Mouse (Mus musculus): ENCODE results near the gene Cep350.

DNA sequence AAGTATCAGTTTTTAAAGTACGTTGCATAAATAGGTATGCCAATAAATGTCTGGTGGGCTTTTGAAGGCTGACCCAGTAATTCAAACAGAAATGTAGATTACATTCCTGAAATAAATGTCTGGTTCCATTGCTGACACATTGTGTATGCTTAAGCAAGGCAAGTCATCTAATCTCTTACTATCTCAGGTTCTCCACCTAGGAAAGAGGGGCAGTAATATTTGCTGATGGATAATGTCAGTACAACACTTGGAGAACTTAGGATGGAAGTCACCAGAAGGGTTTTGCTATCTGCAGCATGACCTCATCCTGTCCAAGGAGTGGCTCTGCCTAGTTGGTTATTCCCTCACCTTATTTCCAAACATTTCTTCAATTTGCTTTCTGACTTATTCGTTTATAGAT, 21.5 kb upstream of the Cep350 start:
- TF ChIP-seq CTCF (IDR thresholded peaks at IDR 0.05; ENCODE audit: extremely low read depth, insufficient read length, insufficient replicate concordance, low read depth, low read length): no peak
- no peak for TF ChIP-seq POLR2A (IDR thresholded peaks at IDR 0.05; ENCODE audit: low read depth, low read length)

Measured in small intestine, adult 2 months (tissue).